Mouse (Mus musculus): Measurements from ENCODE around the gene Arhgef25.

GRCm38 (mm10) chr10:127145303-127145702, 44.6 kb downstream of the Arhgef25 start:
- TF ChIP-seq POLR2A (IDR thresholded peaks at IDR 0.05; ENCODE audit: control insufficient read depth, extremely low read depth, insufficient read depth, low read length, poor library complexity) (no peak), CTCF (IDR thresholded peaks at IDR 0.05; ENCODE audit: borderline replicate concordance, control insufficient read depth, extremely low read depth, insufficient read depth, low read length, poor library complexity) (no peak)

Measured in thymus, adult 2 months (tissue).